In genomic region chr3:35231158-35231928, GRCm38 (mm10) we compare ENCODE assay signal across 21 mouse cellular contexts.
DNase-seq lines count a peak whose midpoint lies in the region; ATAC-seq and TF ChIP-seq lines count a peak whose summit lies in the region.
"Had no signal": no experiment of that assay in that cellular context is flagged by ENCODE, and none has a peak within 500 bp of the region (broad histone marks: within the 10 kb centered on the region; RNA-seq: fewer than 3 reads in every experiment).

No protein-coding gene starts in this region.

- H3K4me1 ChIP-seq in hindbrain, embryonic 10.5 days (replicated peaks), result peaks cover 14% of the 10 kb centered on the region; the same call in 1 of the 2 replicates
- no peaks in the 10 kb centered on the region for H3K4me1 ChIP-seq in hindbrain, postnatal 0 days (ENCODE audit: insufficient read depth, low read length)
- H3K4me1 ChIP-seq: heart, embryonic 15.5 days had no signal

- no peak for TF ChIP-seq CTCF in hindbrain, postnatal 0 days (IDR thresholded peaks at IDR 0.05; ENCODE audit: low read depth)

- WGBS in hindbrain, embryonic 10.5 days, result 90% methylated on average over 10 of the region's 10 CpGs
- 87% methylated on average over 10 of the region's 10 CpGs for WGBS in hindbrain, postnatal 0 days

- ATAC-seq in hindbrain, postnatal 0 days, result no peak
- ATAC-seq: activated CD4-positive, CD25-positive, alpha-beta regulatory T cell, adult 4 months; forebrain, postnatal 0 days had no signal

- H3K4me3 ChIP-seq in hindbrain, embryonic 10.5 days, result no peak overlapping the region
- no peak overlapping the region for H3K4me3 ChIP-seq in hindbrain, postnatal 0 days (ENCODE audit: low read length)
- H3K4me3 ChIP-seq: embryonic facial prominence, embryonic 10.5 days; forebrain, embryonic 13.5 days; heart, adult 2 months; heart, embryonic 15.5 days had no signal

- H3K9ac ChIP-seq in hindbrain, postnatal 0 days (replicated peaks; ENCODE audit: low read length), result no peak overlapping the region
- H3K9ac ChIP-seq: forebrain, embryonic 13.5 days; forebrain, postnatal 0 days; heart, embryonic 15.5 days; hindbrain, embryonic 14.5 days had no signal

- no peaks in the 10 kb centered on the region for H3K27me3 ChIP-seq in hindbrain, embryonic 10.5 days (ENCODE audit: insufficient read depth, poor library complexity, severe bottlenecking)
- H3K27me3 ChIP-seq in hindbrain, postnatal 0 days (ENCODE audit: insufficient read depth, low read length), result no peaks in the 10 kb centered on the region
- H3K27me3 ChIP-seq: heart, embryonic 15.5 days had no signal

- H3K36me3 ChIP-seq in hindbrain, embryonic 10.5 days, result no peaks in the 10 kb centered on the region
- no peaks in the 10 kb centered on the region for H3K36me3 ChIP-seq in hindbrain, postnatal 0 days (ENCODE audit: insufficient read depth, low read length)
- H3K36me3 ChIP-seq: embryonic facial prominence, embryonic 10.5 days; G1E; heart, embryonic 15.5 days had no signal

- H3K9me3 ChIP-seq in hindbrain, embryonic 10.5 days, result no peaks in the 10 kb centered on the region
- no peaks in the 10 kb centered on the region for H3K9me3 ChIP-seq in hindbrain, postnatal 0 days (ENCODE audit: low read length)
- H3K9me3 ChIP-seq: embryonic facial prominence, embryonic 10.5 days; forebrain, embryonic 13.5 days; heart, embryonic 15.5 days had no signal

- DNase-seq in hindbrain, embryonic 10.5 days (ENCODE audit: low spot score), result peak; percentile 1
- DNase-seq in hindbrain, postnatal 0 days (ENCODE audit: low spot score), result no peak
- DNase-seq in lung, postnatal 36 days, result peak; percentile 7
- no peak for DNase-seq in lung, postnatal 14 days
- DNase-seq in NIH3T3 (ENCODE audit: low read depth), result peak; percentile 2
- no peak for DNase-seq in cerebellum, postnatal 14 days
- no peak for DNase-seq in natural killer cell, adult 2 months (ENCODE audit: low spot score in 2 of 2)
- DNase-seq: adrenal gland, postnatal 14 days; cerebellum, adult 18-20 months; cerebellum, adult 9-11 months; forebrain, postnatal 0 days; gastrocnemius, postnatal 14 days; heart, adult 2 months; heart, postnatal 14 days had no signal

- H3K4me2 ChIP-seq in hindbrain, postnatal 0 days (ENCODE audit: low read depth, low read length), result no peak overlapping the region
- H3K4me2 ChIP-seq: forebrain, embryonic 13.5 days; heart, embryonic 11.5 days; heart, embryonic 15.5 days; hindbrain, embryonic 14.5 days had no signal

- H3K27ac ChIP-seq in hindbrain, embryonic 10.5 days, result no peak overlapping the region
- no peak overlapping the region for H3K27ac ChIP-seq in hindbrain, postnatal 0 days
- H3K27ac ChIP-seq: embryonic facial prominence, embryonic 10.5 days; forebrain, embryonic 13.5 days; heart, adult 2 months; heart, embryonic 15.5 days; hindbrain, embryonic 14.5 days had no signal

Comparison
In these comparisons a context has a peak if more than half of its experiments do, and no peak if none do; other contexts are left out.
1. DNase-seq: peak in hindbrain, embryonic 10.5 days (single experiment), lung, postnatal 36 days (single experiment) and NIH3T3 (single experiment); none in hindbrain, postnatal 0 days (single experiment), lung, postnatal 14 days (single experiment), cerebellum, postnatal 14 days (0 of 2) and natural killer cell, adult 2 months (0 of 2).